Mouse (Mus musculus): ENCODE measurements around the gene Disc1. TPM values are rescaled to one million over a fixed set of nuclear protein-coding genes. Genes with fewer than 3 reads are reported as not detected.

The Disc1 gene
- total RNA-seq, 2 experiments from 2014 or later = 1.6 to 1.9 TPM

GRCm38 (mm10) chr8:125301931-125302361 lies 248.0 kb downstream of the Disc1 start:
- DNase-seq (ENCODE audit: low spot score in 2 of 2) = no peak

DNA sequence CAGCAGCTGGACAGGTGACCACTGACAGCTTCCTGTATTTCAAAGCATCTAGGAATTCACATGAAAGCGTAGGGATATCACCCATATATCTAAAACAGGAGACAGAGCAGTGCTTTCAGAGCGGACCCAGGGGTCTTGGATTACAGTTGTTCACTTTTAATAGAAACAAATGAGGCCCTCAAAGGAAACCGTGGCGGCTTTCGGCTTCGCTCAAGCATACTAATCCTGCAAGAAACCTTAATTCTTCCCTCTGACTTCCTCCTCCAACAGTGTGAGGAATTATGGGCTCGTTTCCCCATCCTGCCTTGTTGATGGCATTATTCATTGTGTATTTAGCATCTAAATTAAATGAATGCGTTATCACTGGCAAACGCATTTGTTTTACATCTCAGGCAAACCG lies 252.7 kb downstream of the Disc1 start:
- DNase-seq (ENCODE audit: low spot score in 2 of 2) = no peak

DNA sequence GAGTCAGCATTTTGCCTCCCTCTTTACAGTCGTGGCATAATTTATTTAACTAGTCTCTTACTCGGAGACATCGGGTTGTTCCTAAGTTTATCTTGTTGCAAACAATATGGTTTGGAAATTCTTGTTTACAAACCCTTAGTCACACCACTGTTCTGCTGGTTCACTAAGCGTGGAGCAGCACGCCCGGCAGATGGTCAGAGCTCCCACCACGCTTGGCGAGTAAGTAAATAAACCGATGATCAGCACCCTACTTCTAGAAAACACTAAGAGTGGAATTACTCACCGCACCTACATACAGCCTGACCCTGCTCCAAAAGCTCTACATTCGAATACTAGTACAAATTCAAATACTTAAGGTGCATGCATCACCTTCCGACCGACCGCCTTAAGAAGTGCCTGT lies 256.0 kb downstream of the Disc1 start:
- DNase-seq (ENCODE audit: low spot score in 2 of 2) = peak in 1 of 2 experiments; percentile 9

Small RNAs within 50 kb of the gene (microRNA-seq; reads per million reads assigned to microRNA genes)
- 0 reads per million in 2 experiments for gene Gm22197

Other genes starting within 250 kb of the Disc1 start
- gene Gnpat, start 191.2 kb upstream of the Disc1 start, total RNA-seq (2021) = 10 to 100 TPM; 57.4 to 63.2 TPM
- gene 2810004N23Rik, start 191.1 kb upstream of the Disc1 start, total RNA-seq (2021) = 10 to 100 TPM; 19.5 to 23.3 TPM
- gene Exoc8, start 156.5 kb upstream of the Disc1 start, total RNA-seq (2021) = 10 to 100 TPM; 33.4 to 34.2 TPM
- gene Sprtn, start 156.3 kb upstream of the Disc1 start, total RNA-seq (2021) = 10 to 100 TPM; 13.0 to 13.5 TPM
- gene Egln1, start 104.9 kb upstream of the Disc1 start, total RNA-seq (2021) = 10 to 100 TPM; 61.4 to 69.5 TPM
- gene Tsnax, start 41.2 kb upstream of the Disc1 start, total RNA-seq (2021) = 100 to 1,000 TPM; 181 to 182 TPM

Data from left cerebral cortex, adult 18-20 months (tissue).